Mouse (Mus musculus): ENCODE results near the gene Pter.

Pter gene

DNA sequence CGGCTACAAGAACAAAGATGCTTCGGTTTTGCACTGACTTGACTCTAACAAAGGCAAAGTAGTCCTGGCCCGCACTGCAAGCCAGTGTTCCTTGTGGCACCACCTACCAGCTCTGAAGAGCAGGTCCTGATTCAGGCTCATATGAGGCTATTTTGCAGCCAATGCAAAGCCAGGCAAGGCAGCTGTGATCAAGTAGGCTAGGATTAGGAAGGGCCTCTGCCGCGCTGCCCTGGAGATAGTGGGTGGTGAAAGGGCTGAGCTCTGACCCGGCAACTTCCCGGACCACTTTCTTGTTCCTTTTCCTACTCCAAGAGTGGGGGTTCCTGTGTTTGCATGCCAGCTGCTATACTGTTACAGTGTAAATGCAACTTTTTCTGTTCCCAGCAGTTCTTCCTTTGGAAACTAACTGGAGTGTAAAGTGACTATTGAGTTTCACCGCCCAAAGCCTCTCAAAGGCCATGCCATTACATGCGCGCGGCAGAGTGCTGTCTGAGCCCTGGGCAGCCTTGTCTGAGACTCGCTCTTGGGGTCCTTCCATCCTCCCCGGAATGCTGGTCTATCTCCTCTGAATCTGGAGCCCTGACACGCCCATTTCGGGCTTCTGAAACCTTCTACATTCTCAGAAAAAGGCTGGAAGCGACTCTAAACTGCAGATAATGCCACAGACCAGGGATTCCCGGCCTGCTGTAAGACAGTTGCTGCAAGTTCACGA lies 85.6 kb downstream of the Pter start:
- DNase-seq (ENCODE audit: low spot score), result no peak

DNA sequence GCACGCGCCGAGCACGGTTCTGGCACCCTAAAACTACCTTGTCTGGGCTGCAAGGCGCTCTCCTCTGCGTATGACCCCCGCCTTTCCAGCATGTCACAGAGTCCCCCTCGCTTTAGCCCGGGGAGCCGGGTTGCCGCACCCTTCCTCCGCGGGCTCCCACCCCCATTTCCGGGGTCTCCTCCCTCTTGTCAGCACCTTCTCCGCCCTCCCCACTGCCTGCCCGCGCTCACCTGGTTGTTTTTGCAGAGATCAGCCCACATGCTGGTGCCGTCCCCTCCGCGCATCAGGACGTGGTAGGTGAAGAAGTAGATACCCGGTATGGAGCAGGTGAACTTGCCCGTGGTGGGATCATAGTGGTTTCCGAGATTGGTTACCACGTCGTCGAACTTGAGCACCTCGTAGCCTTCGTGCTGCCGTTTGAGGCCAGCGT lies 86.2 kb downstream of the Pter start:
- peak; percentile 21 for DNase-seq (ENCODE audit: low spot score)

GRCm38 (mm10) chr2:13010460-13011341 lies 86.9 kb downstream of the Pter start:
- no peak for DNase-seq (ENCODE audit: low spot score)

DNA sequence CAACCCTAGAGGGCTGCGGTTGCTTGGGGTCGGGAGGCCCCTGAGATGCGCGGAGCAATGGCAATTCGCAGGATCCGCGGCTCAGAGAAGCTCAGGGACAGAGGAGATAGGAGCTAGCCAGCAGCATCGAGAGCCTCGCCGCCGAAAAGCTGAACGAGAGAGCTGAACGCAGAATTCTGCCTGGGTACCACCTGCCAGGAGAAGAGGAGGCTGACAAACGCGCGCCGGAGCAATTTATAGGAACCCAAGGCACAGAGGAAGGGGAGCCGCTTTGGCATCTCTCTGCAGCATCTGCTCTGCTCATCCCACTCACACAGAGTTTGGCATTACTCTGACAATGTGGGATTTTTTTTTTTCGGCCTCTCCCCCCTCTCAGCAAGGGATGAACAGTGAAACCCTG lies 87.6 kb downstream of the Pter start, which contains the start of gene C1ql3:
C1ql3 (minus strand) TSS at position 335 of the 400 bp plus-strand sequence.
- no peak for DNase-seq (ENCODE audit: low spot score)

GRCm38 (mm10) chr2:13011973-13012372 lies 88.1 kb downstream of the Pter start:
- no peak for DNase-seq (ENCODE audit: low spot score)

DNA sequence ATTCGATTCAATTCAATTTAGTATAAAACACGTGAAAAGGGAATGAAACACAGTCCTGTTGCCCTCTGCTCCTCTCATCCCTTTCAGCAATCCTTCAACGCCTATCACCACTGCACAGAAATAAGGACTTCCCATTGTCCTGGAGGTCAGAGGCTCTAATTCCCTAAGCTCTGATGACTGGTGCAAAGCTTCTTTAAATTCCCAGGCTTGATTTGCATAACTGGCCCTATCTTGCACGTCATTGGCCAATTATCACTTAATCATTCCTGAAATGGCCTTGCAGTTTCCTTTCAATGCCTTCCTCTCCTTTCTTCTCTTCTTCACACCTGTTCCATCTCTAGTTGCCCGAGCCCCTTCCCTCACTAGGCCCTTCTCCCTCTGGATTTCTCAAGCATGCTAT lies 94.5 kb downstream of the Pter start:
- no peak for DNase-seq (ENCODE audit: low spot score)

DNA sequence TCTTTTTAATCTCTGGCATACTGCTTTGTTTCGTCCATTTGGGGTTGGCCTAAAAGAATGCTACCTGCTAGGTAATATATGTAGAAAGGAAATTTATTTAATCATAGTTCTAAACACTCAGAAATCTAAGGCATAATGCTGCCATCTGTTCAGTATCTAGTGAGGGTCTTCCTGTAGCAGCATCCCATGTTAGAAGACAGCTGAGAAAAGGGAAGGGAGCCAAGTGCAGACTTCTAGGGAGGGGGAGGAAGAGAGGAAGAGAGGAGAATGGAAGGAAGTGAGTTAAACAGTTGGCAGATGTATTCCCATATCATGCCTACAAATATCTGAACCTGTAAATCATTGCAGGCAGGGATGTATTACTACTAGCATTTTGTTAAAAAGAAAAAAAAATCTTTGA lies 95.0 kb downstream of the Pter start:
- DNase-seq (ENCODE audit: low spot score), result no peak

- no peak for DNase-seq (ENCODE audit: low spot score)
These were observed 114.9 kb downstream of the Pter start for GRCm38 (mm10) chr2:13038772-13039171.

DNA sequence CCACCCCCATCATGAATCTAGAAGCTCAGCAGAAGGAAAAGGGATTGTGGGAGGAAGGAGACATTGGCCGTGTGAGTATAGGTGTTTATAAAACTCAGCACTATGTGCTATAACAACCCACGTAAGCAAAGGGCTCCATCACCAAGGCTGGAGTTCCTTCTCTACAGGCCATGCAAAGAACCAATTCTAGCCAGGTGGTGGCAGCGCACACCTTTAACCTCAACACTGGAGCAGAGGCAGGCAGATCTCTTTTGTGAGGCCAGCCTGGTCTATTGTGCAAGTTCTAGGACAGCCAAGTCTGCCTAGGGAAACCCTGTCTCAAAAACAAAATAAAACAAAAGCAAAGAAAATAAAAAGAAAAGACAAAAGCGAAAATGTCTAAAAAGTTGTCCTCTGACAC lies 115.9 kb downstream of the Pter start:
- DNase-seq (ENCODE audit: low spot score), result no peak

GRCm38 (mm10) chr2:13044555-13044954 lies 120.7 kb downstream of the Pter start:
- DNase-seq (ENCODE audit: low spot score), result no peak

DNA sequence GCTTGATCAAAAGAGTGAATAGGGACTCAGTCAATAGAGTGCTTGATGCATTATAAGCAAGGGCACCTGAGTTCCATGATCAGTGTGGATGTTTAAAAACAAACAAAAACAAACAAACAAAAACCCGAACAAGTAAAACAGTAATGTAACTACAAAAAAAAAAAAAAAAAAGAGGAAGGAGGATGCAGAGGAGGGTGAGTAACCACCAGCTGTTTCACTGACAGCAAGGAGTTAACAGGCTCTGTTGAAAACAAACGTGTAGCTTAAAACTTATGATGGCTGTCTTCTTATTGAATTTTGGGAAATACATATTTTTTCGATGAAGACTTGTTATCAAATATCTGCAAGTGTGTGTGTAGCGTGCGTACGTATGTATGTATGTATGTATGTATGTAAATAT lies 124.8 kb downstream of the Pter start:
- DNase-seq (ENCODE audit: low spot score), result no peak

All from T-cell, adult 2 months (primary cell).